Mouse (Mus musculus) intestine, postnatal 0 days (tissue): ENCODE data around the gene Accs. TPM values are rescaled to one million over a fixed set of nuclear protein-coding genes. Genes with fewer than 3 reads are reported as not detected.
A peak's percentile ranks its signal among the peaks of the same experiment; 100 is the strongest.

Experiments
- ATAC-seq: fragments of 200-750 bp; cut with Nextera tagmentation; 2 replicates; pipeline ENCODE4 v1.8.0; 2017; ENCODE audit warnings: mild to moderate bottlenecking, moderate TSS enrichment, moderate library complexity
- H3K27ac ChIP-seq: fragments of 300-500 bp; sonication (generic); 2 replicates; pipeline ENCODE4 v1.5.1; 2014; ENCODE audit warnings: mild to moderate bottlenecking, low read depth, low read length, moderate library complexity
- H3K27me3 ChIP-seq: fragments of 300-500 bp; sonication (generic); replicated peaks from 2 replicates; pipeline ENCODE4 v1.6.1; 2014; ENCODE audit warnings: low read length, mixed read lengths; ENCODE audit not compliant: control insufficient read depth, insufficient read depth
- H3K36me3 ChIP-seq: fragments of 300-500 bp; sonication (generic); 2 replicates; pipeline ENCODE4 v1.6.1; 2014; ENCODE audit warnings: mild to moderate bottlenecking, moderate library complexity; ENCODE audit not compliant: control insufficient read depth, insufficient read depth
- H3K4me1 ChIP-seq: fragments of 300-500 bp; sonication (generic); replicated peaks from 2 replicates; pipeline ENCODE4 v1.6.1; 2014; ENCODE audit warnings: antibody characterized with exemption, low read length, mixed read lengths; ENCODE audit not compliant: control insufficient read depth, insufficient read depth
- H3K4me2 ChIP-seq: fragments of 300-500 bp; sonication (generic); replicated peaks from 2 replicates; pipeline ENCODE4 v1.6.1; 2014; ENCODE audit warnings: low read depth, mild to moderate bottlenecking, moderate library complexity
- H3K4me3 ChIP-seq: fragments of 300-500 bp; sonication (generic); 2 replicates; pipeline ENCODE4 v1.5.1; 2014; ENCODE audit warnings: low read depth, low read length
- H3K9ac ChIP-seq: fragments of 300-500 bp; sonication (generic); 2 replicates; pipeline ENCODE4 v1.6.1; 2014; ENCODE audit warnings: mild to moderate bottlenecking, low read depth, low read length
- H3K9me3 ChIP-seq: fragments of 300-500 bp; sonication (generic); 2 replicates; pipeline ENCODE4 v1.6.1; 2016; ENCODE audit warnings: mixed run types; ENCODE audit not compliant: control insufficient read depth
- CTCF ChIP-seq: sonication (generic); IDR thresholded peaks from 2 replicates; pipeline ENCODE4 v1.5.1; 2016; ENCODE audit warnings: low read depth, mild to moderate bottlenecking, control low read depth, antibody characterized with exemption, moderate library complexity
- WGBS: fragments of 180-500 bp; shearing (Covaris S2); extraction: QIAGEN DNeasy Blood & Tissue Kit; methylation state at CpG from one replicate; pipeline ENCODE4 v1.1.7; 2014; 5-methylcytosine and 5-hydroxymethylcytosine counted together
- polyA plus RNA-seq: library from polyadenylated mRNA; unstranded; fragments of >200 nt; fragmentation: Nextera tagmentation; extraction: Ambion mirVana; gene quantifications from 2 replicates; pipeline ENCODE4 v1.2.1, GENCODE M21; 2015

The Accs gene
- polyA plus RNA-seq, 1 experiment from 2014 or later, result 7.6 TPM

DNA sequence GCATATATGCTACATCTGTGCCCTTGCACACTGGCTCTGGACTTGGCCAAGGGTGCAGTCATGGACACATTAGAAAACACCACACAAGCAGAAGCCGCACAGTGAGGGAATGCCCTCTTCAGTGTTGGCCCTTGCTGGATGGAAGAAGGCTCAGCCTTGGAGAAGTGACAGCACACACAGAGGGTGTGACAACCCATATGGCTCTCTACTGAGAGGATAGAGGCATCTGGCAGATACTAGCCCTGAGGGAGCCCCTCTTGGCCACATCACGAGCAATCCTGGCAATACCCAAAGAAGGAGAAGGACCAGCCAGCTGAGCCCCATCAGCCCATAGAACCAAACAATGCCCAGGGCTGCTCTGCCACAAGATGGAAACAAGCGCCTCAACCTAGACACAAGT lies 24.9 kb upstream of the Accs start:
- H3K4me2 ChIP-seq, result no peak overlapping the region
- no peak overlapping the region for H3K4me3 ChIP-seq
- no peak for TF ChIP-seq CTCF
- no peaks in the 10 kb centered on the region for H3K4me1 ChIP-seq
- no peak overlapping the region for H3K27ac ChIP-seq
- H3K9me3 ChIP-seq, result no peaks in the 10 kb centered on the region
- no peak for ATAC-seq
- 91% methylated on average over 3 of the region's 3 CpGs for WGBS
- no peak overlapping the region for H3K9ac ChIP-seq
- H3K27me3 ChIP-seq, result no peaks in the 10 kb centered on the region
- no peaks in the 10 kb centered on the region for H3K36me3 ChIP-seq

DNA sequence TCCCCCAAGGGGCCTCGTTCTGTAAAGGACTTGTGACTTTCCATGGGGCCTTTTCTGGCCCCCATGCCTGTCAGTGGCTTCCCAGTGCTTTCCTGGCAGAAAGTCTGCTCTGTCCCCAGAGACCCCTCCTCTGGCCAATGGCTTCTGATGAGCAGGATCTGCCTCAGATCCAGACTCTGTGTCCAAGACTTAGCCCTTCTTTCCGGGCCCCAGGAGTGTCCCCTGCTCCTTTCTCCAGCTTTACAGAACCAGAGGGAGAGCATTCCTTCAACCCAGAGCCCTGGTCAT lies 24.4 kb upstream of the Accs start:
- no peak for TF ChIP-seq CTCF
- Histone ChIP-seq H3K9ac (no peak overlapping the region), H3K4me1 (no peaks in the 10 kb centered on the region), H3K4me2 (no peak overlapping the region), H3K27me3 (no peaks in the 10 kb centered on the region), H3K4me3 (no peak overlapping the region), H3K9me3 (no peaks in the 10 kb centered on the region), H3K36me3 (no peaks in the 10 kb centered on the region), H3K27ac (no peak overlapping the region)
- no peak for ATAC-seq
- WGBS, result 31% methylated on average over 2 of the region's 2 CpGs

DNA sequence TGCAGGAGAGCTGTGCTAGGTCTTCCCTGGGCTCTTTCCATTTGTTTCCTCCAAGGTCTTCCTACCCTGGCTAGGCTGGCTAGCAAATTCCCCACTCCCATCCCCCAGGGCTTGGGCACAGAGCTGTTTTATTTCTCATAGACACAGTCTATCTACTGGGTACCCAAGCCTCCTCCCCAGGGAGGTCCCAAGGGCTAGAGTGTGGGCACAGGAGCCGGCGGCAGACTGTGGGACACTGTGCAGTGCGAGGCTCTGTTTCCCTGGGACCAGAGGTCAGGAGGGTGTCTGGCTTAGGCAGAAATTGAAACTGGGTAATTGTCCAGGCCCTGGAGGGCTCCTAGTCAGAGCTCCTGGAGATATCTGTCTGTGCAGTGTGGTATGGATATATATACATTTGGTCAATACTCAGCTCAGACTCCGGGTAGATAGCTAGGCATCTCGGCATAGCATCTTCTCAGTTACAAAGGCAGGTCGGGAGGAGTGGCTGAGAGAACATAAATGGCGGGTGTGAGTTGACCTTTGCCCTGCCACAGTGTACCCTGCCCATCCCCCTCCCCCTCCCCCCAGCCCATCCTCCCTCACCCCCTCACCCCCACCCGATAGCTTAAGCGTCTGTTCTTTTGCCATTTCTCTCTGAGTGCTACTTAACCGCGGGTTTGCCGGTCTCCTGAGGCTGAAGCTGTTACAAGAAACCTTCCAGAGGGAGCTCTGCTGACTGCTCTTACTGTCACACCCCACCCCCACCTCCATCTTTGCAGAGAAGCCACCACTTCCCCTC lies 23.9 kb upstream of the Accs start:
- 17% methylated on average over 12 of the region's 12 CpGs for WGBS
- no peak overlapping the region for H3K4me3 ChIP-seq
- ATAC-seq, result no peak
- H3K9me3 ChIP-seq, result no peaks in the 10 kb centered on the region
- no peak for TF ChIP-seq CTCF
- H3K9ac ChIP-seq, result no peak overlapping the region
- H3K27me3 ChIP-seq, result no peaks in the 10 kb centered on the region
- H3K4me2 ChIP-seq, result no peak overlapping the region
- H3K36me3 ChIP-seq, result no peaks in the 10 kb centered on the region
- no peaks in the 10 kb centered on the region for H3K4me1 ChIP-seq
- H3K27ac ChIP-seq, result no peak overlapping the region

DNA sequence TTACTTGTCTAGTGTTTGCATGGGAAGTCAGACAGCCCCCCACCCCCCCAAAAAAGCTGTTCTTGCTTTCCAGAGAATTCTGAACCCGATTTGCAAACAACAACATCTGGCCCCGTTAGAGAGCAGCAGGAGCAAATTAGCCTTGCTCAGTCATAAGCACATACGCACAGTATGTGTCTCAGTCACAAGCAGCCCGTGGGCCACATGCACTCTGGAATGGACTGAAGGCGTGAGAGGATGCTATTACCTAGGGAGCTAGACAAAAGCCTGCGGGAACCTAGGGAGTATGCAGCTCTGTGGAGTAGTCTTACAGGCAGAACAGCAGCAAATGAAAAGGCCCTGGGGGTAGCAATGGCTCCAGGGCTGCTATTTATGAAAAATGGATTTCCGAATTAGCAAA lies 22.5 kb upstream of the Accs start:
- H3K27me3 ChIP-seq, result no peaks in the 10 kb centered on the region
- 83% methylated on average over 7 of the region's 7 CpGs for WGBS
- H3K4me3 ChIP-seq, result no peak overlapping the region
- H3K4me2 ChIP-seq, result no peak overlapping the region
- no peaks in the 10 kb centered on the region for H3K9me3 ChIP-seq
- no peak for TF ChIP-seq CTCF
- no peak overlapping the region for H3K9ac ChIP-seq
- H3K4me1 ChIP-seq, result no peaks in the 10 kb centered on the region
- no peak overlapping the region for H3K27ac ChIP-seq
- ATAC-seq, result no peak
- H3K36me3 ChIP-seq, result no peaks in the 10 kb centered on the region

DNA sequence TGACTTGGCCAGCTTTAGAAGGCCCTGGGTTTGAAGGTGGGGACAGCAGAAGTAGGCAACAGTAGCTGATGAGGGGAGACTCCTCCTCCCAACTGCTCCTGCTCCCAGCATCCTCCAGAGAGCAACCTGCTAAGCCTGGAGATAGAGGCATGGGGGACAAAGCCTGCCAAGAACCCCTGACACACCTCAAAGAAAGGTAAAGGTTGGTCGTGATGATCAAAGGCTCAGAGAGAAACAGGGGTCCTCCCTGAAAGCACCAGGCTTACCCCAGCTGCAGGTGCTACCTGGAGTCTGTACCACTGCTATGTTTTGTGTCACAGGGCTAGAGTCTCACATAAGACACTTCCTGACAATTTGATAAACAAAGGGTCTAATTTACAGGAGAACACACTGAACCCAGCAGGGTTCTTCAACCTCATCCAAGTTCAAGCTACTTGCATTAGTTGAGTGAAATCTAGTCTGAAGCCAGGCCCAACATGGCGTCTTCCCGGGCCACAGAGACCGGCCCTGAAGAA lies 21.7 kb upstream of the Accs start:
- no peak for ATAC-seq
- Histone ChIP-seq H3K9me3 (no peaks in the 10 kb centered on the region), H3K4me3 (no peak overlapping the region), H3K27me3 (no peaks in the 10 kb centered on the region), H3K9ac (no peak overlapping the region), H3K36me3 (no peaks in the 10 kb centered on the region), H3K4me1 (no peaks in the 10 kb centered on the region), H3K4me2 (no peak overlapping the region), H3K27ac (no peak overlapping the region)
- TF ChIP-seq CTCF, result no peak
- WGBS, result 86% methylated on average over 4 of the region's 4 CpGs

DNA sequence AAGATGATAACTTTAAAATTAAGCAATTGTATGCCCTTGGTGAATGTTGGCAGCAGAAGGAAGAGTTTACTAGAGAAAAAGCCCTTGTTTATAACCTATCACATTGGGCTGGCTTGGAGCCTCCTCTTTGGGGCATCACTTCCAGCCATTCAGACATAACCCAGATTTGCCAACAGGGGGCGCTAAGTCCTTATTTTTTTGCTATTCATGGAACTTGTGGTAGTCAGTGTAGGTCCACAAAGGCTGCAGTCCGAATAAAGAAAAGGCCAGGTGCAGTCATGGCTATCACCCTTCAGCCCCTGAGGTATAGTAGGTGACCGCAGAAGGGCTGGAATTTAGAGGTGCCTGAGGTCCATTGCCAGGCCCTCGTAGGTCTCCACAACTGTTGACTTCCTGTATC lies 21.1 kb upstream of the Accs start:
- H3K4me1 ChIP-seq, result no peaks in the 10 kb centered on the region
- no peak overlapping the region for H3K4me3 ChIP-seq
- no peak overlapping the region for H3K9ac ChIP-seq
- no peaks in the 10 kb centered on the region for H3K27me3 ChIP-seq
- no peaks in the 10 kb centered on the region for H3K36me3 ChIP-seq
- no peaks in the 10 kb centered on the region for H3K9me3 ChIP-seq
- ATAC-seq, result no peak
- no peak overlapping the region for H3K4me2 ChIP-seq
- peak; percentile 74 for TF ChIP-seq CTCF
- H3K27ac ChIP-seq, result no peak overlapping the region
- WGBS, result 46% methylated on average over 4 of the region's 4 CpGs
